Mouse (Mus musculus) left cerebral cortex, postnatal 14 days (tissue): ENCODE measurements around the gene Gm10382. TPM values are rescaled to one million over a fixed set of nuclear protein-coding genes. Genes with fewer than 3 reads are reported as not detected.

ENCODE experiments used
- DNase-seq, 2 experiments: peaks; one replicate each; pipeline ENCODE4 v3.0.0; 2021 to 2022; ENCODE audit warnings: low spot score in 2 of 2, mixed read lengths in 1 of 2
- intact Hi-C: fragments of 180-260 bp; cut with DNase I; formaldehyde crosslinking; loops from one replicate; pipeline ENCODE4 v1.15.1; 2025
- long read RNA-seq, 2 experiments: library from polyadenylated mRNA; stranded (forward); transcript quantifications; one replicate each; pipeline ENCODE4 v2.0.0; 2021
- total RNA-seq, 2 experiments: library from RNA; stranded (reverse); gene quantifications; 2 replicates each; pipeline ENCODE4 v1.2.3; 2021

Gm10382 gene
- under 1 TPM in 1 of 2 experiments, not detected in 1; 0.37 TPM for total RNA-seq
- long read RNA-seq, experiment 1, partial matches to known transcripts = 0 of 1 reads
- long read RNA-seq, experiment 1, other reads (novel, unspliced or antisense) = 0 of 1 reads
- long read RNA-seq, experiment 2 = 0 reads

DNA sequence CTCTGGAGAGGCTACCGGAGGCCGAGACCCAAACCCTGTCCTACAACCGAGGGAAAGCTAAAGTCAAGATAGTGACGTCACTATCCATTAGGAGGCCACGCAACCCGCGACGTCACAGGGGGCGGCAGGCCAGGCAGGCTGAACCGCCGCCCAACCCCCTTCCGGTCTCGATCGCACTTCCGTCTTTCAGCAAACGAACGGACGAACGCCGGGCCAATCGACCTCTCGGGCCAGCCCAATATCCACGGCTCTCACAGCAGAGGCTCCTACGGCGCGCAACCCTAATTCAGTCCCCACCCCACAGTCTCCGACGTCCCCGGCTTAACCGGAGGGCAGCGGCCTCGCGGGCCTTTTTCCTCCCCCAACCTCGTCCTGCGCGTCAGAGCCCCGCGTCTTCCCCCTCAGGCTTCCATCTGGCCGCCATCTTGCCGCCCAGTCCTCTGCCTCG is at the start of gene Gm10382:
Gene Gm10382 (plus strand): TSS at position 192 of the 448 bp plus-strand sequence.
- intact Hi-C loops = no loop called here
- peak; percentile 76 to 83 for DNase-seq

DNA sequence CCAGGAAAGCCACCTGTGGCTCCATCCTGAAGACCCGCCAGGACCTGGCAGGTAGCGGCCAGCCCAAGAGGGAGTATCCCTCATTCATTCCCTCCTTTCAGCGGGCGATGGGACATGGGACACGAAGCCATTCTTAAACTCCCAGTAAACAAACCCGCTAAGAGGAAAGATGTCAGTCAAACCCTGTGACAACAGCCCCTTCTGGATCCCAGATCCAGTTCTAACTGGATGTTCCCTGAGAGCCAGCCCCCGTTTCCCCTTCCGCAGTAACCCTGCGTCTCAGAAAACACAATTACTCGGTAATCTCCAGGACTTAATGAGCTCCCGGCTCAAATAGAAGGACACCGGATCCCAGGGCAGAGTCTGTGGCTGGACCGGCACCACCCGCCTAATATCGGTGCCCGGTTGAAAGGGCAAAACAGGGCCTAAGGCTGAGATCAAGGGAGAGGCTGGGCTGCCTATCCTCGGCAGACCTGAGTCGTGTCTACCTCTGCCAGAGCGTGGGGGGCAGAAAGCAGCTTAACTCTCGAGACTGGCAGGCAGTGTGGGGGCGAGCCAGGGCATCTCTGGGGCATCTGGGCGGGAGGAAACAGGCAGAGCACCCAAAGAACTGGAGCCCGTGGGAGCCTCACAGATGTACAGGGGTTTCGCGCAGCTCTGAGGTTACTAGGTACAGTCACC is 49.1 kb upstream of the Gm10382 start:
- DNase-seq = peak; percentile 43 to 78
- intact Hi-C loops = no loop called here

DNA sequence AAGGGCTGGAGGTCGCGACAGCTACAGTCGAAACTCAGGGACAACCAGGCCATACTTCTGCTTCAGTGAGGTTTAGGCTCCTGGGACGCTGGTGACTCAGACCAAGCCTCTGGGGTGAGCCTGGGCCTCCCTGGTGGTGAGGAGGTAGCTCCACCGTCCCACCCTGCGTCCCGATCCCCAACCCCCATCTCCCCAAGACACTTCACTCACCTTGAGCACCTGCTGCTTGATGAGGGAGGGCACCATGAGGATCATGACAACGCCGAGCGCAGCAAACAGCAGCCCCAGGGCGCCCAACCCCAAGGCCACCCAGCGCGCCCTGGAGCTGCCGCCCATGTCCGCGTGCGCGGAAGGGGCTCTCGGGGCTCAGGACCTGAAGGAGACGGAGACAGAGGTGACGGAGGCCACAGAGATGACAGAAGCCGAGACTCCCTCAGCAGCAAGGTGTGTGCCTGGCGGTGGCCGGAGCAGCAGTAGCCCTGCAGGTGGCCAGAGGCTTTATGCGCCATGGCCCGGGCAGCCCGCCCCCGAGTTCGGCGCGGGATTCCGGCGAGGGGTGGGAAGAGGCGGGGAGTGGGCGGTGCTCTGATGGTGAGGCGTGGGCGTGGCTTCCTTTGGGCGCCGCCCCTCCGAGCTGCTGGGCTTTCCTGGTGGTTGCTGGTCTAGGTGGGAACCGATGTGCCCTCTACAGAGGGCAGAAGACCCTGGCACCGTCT is 48.4 kb upstream of the Gm10382 start, which contains the start of gene Scarb1:
Gene Scarb1 (minus strand): TSS at position 548 of the 716 bp plus-strand sequence.
- intact Hi-C loops = no loop called here
- DNase-seq = peak; percentile 88 to 90

DNA sequence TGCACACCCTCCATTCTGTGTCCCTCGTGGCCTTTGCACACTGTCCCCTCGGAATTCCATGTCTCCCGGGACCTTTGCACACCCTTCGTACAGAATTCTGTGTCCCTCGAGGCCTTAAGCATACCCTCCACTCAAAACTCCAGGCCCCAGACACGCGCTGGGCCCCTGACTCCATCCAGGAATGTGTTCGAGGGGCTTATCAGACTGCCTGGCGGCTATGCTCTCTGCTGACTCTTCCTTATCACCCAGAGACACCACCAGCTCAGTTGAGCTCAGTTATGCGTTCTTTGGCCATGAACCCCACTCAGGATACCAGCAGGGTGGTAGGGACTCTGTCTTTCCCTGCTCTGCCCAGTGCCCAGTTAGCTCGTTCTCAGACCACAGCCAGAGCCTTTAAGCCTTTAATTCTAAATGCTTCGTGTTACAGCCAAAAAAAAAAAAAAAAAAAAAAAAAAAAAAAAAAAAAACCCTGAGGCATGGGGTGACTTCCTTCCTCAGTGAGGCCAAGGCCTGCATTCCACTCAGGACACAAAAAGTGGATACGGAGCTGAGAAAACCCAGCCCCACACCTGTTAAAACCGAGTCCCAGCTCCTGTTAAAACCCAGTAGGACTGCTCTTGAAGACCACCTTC is 47.5 kb upstream of the Gm10382 start:
- intact Hi-C loops = no loop called here

DNA sequence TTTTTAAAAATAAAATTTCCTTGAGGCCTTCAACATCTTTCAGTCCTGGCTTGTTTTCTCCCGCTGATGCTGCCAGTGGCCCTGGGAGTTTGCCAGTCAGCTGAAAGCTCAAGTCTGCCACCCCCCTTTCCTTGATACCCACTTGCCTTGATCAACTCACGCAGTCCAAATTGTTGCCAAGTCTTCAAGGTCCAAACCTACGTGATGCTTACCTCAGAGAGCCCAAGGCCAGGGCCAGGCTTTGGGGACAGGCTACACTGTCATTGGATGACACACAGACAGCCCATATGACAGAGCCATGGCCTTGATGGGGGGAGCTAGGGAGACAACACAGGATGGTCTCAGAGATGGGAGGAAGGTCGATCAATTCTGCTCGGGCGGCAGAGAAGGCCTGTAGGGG is 44.8 kb upstream of the Gm10382 start:
- intact Hi-C loops = no loop called here
- DNase-seq = no peak

More for the DNA sequence above, 47.5 kb upstream of the Gm10382 start:
- DNase-seq = no peak

DNA sequence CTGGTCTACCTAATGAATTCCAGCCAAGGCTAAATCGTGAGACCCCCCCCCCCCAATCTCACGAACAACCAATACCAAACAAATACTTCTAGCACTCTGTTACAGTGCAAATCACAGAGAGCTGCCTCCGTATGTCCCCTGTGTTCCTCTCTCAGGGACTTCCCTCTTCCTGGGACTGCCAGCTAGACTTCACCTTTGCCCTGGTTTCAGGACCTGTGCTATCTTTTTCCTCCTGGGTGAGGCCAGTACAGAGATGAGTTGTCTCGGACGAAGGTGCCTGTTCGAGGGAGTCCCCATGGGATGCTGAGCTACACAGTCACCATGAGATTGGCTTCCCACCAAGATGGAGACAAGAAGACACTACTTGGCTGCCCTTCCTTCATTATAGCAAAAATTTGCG is 41.1 kb upstream of the Gm10382 start:
- intact Hi-C loops = no loop called here
- DNase-seq = no peak

DNA sequence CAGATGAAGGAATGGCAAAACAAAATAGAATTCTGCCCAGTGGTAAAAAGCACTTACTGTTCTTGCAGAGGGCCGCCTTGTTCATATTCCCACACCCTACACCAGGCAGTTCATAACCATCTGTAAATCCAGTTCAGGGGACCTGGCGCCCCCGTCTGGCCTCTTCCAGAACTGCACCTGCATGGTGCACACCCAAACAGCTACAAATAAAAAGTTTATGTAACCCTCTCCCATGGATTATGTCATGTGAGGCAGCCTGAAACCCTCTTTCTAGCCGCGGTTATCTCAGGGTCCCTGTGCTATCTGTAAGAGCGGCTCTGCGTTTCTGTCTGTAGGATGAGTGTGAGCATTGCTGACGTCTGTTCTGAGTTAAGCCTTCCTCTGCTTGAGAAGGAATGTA is 40.6 kb upstream of the Gm10382 start:
- intact Hi-C loops = no loop called here
- peak; percentile 36 to 79 for DNase-seq

DNA sequence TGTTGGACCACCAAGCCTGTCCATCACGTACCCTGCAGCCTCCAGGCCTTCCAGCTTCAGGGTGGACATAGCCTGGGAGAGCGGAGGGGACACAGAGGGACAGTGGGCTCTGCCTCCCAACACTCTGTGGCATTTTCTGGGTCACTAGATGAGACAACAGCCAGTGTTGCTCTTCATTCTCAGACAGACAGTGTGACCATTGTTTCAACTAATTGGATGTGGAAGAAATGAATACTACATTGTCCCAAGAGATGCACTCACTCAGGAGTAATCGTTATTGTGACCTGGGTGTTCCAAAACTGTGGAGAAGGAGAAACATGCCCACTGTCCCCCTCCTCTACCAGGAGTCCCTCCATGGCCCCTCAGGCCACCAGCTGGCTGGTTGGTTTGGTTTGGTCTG is 39.7 kb upstream of the Gm10382 start:
- intact Hi-C loops = no loop called here
- DNase-seq = no peak

DNA sequence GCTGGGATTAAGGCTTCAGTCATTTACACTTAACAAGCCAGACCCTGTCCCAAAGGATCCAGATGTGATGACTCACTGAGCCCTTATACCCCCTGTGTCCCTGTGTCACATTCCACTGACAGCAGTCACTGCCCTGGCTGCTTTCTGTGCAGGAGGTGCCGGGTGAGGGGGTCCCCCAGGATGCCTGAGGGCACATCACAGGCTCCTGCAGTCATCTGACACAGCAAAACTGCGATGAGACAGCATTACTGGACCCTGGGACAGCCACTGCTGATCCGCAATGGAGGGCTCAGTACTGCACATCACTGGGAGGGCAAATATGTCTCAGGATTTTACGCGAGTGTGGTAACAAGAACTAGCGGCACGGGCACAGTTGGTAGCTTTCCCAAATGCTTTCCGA is 38.1 kb upstream of the Gm10382 start:
- intact Hi-C loops = no loop called here
- DNase-seq = no peak

DNA sequence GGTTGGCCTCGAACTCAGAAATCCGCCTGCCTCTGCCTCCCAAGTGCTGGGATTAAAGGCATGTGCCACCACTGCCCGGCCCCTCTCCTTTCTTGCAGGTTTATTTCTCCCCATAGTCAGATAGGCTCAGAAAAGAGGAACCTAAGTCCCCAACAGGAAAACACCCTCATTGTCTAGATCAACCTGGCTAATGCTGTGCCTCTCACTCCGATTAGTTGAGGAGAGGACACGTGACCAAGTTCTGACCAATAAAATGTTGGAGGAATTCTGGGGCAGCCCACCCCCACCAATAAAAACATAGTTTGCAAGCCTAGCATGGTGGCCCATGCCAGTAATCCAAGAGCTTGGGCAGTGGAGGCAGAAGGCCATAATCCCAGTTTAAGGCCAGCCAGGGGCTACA is 37.2 kb upstream of the Gm10382 start:
- intact Hi-C loops = no loop called here
- no peak for DNase-seq

DNA sequence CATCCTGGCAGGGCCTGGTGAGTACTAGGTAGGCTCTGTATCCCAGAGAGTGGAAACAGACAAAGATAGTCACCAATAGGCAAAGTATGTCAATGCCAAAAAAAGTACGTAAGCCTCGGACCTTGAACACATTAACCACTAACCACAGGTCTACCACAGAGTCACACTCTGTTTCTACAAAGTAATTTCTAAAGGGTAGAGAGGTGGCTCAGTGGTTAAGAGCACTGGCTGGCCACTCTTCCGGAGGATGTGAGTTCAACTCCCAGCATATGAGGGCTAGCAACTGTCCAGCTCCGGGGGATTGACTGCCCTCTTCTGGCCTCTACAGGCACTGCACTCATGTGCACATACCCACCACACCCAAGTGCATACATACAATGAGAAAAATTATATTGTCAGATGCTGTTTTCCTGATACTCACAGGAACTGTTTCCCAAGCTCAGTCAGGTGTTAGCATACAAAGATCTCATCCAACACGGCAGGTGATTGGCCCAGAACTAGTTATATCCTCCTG is 36.3 kb upstream of the Gm10382 start:
- intact Hi-C loops = no loop called here
- DNase-seq = no peak

DNA sequence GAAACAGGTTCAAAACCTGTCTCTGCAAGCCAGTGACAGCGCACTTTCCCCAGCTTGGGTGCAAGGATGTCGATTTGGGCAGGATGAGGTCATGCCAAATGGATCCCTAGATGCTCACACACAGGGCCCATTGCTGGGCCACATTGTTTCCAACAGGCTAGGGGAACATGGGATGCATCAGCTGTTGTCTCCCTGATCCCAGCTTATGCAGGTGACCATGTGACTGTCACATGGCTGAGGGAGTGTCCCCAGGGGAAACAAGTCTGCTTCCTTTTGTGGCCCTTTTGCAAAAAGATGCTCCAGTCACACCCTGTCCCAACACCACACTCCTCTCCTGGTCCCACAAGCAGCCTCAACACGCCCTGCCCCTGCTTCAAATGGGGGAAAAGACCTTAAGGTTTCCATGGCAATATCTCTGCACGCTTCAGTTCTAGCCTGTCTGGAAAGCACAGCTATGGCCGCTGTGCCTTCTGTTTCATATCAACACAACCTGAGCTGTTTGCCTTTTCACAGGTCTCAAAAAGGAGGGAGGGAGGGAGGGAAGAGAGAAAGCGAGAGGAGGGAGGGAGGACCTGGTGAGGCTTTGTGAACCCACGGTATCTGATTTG is 34.1 kb upstream of the Gm10382 start:
- intact Hi-C loops = loop anchor here (5.0 kb wide), 1 partner anchor 63 kb away; no protein-coding TSS in a partner anchor
- DNase-seq = no peak

DNA sequence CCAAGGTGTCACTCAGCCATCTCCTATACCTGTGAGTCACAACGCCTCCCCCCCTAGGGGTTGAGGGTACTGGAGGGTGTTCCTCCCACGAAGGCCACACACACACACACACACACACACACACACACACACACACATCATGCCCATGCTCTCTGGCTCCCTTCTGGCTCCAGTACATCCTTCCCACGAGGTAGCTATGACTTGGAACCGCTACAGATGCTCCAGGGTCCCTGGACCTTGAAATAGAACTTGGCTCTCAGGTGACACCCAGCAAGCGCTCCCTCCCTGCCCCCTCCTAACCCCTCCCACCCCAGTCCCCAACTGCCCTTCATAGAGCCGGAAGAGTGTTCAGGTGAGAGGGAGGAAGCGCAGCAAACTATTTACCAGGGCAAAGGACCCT is 33.5 kb upstream of the Gm10382 start:
- DNase-seq = no peak
- intact Hi-C loops = loop anchor here (5.0 kb wide), 1 partner anchor 63 kb away; no protein-coding TSS in a partner anchor

DNA sequence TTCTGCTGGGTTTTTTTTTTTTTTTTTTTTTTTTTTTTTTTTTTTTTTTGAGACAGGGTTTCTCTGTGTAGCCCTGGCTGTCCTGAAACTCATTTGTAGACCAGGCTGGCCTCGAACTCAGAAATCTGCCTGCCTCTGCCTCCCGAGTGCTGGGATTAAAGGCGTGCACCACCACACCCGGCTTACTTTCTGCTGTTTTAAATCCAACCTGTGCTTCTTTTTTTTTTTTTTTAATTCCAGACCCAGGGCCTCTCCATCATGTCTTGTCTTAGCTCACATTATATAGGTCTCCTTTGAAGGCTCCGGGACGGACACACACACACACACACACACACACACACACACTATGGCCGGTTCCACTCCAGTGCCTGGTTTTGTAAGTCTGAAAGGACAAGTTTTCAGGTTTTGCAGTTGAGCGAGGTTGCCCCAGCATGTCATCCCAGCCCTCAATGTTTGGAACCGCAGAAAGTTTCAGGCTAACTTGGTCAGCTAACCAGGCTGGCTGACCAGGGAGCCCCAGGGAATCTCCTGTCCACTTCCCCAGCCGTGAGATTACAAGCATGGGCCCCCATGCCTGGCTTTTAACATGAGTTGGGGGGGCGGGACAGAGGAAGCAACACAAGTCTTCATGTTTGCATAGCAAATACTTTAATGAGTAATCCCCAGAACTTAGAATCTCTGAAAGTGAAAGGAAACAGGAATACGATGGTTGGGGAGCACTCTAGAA is 31.4 kb upstream of the Gm10382 start:
- DNase-seq = no peak
- intact Hi-C loops = loop anchor here (5.0 kb wide), 1 partner anchor 65 kb away; no protein-coding TSS in a partner anchor

DNA sequence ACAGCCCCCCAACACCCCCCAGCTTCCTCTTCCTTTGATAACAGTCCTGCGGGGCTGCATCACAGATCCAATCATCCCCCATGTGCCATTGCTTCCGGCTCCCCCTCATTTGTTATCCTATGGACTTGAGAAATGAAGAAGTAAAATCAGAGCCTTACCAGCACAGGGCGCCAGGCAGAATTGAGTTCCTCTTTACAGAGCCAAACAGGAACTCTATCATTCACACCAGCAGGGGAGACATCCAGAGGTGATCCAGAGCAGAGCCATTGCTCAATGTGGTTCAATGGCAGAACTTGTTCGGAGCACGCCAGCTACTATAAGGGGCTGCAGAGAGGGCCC is 30.9 kb upstream of the Gm10382 start:
- DNase-seq = peak in 1 of 2 experiments; percentile 54
- intact Hi-C loops = loop anchor here (5.0 kb wide), 1 partner anchor 66 kb away; no protein-coding TSS in a partner anchor

DNA sequence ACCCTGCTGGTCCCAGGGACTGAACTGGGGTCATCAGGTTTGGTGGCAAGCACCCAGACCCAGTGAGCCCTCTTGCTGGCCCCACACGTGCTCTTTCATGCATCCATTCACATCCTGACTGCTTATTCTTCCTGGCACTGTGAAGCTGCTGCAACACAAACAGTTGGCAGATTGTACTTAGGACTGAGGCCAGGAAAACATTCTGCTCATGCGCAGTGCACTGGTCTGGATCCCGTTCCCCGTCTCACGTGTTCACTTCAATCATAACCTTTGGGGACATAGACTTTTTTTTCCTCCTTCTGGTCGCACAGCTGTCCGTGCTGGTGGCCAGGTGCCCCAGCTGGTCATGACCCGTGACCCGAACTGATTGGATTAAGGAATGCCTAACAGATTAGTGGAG is 28.6 kb upstream of the Gm10382 start:
- intact Hi-C loops = no loop called here
- no peak for DNase-seq

DNA sequence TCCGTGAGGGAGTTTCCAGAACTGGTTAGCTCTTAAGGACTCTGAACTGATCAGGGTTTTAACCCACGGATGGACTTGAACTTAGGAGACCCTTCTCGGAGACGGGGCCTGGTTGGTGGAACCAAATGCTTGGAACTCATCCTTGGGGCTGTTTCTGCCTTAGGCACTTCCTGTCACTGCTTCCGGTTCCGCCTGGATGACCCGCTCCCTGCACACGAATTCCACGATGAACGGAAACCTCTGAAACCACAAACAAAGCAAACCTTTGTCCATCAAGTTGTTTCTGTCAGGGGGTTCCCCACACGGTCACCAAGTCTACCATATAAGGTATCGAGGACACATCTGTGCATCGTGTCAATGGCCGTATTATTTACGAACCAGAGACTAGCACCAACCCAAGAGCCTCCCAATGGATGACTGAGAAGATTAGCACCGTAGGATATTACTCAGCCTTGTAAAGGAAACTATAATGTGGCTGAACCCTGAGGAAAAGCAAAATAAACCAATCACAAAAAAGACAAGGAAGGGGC is 28.1 kb upstream of the Gm10382 start:
- intact Hi-C loops = no loop called here
- DNase-seq = no peak

DNA sequence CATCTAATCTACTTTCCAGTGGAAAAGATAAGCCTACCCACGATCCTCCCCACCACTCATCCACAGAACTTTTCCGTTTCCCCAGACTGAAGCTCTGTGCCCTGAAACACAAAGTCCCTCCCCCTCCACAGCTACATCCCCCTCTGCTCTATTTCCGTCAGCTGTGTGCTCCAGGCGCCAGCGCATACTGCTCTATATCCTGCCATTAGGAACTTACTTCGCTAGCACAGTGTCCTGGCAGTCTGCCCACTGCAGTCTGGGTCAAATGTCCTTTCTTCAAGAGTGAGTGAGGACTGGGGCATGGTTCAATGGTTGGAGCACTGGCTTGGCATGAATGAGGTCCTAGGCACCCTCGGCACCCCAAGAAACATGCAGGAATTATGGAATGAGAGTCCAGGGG is 25.2 kb upstream of the Gm10382 start:
- intact Hi-C loops = no loop called here

More for the DNA sequence above, 25.2 kb upstream of the Gm10382 start:
- peak; percentile 57 to 58 for DNase-seq
